Mouse (Mus musculus) megakaryocyte progenitor cell, adult 5-6 weeks (primary cell): ENCODE data around the gene Tmco5b. TPM values are rescaled to one million over a fixed set of nuclear protein-coding genes. Genes with fewer than 3 reads are reported as not detected.

ENCODE experiments used
- ATAC-seq: replicated peaks from 2 replicates; pipeline ENCODE4 v1.8.0; 2016; ENCODE audit warnings: mild to moderate bottlenecking, moderate TSS enrichment, inconsistent platforms; ENCODE audit not compliant: poor library complexity
- total RNA-seq, 2 experiments: library from RNA; stranded (forward) in 1 of 2; stranded (reverse) in 1 of 2; fragments of 157-497, 149-512 nt in 1 of 2; fragments of 200-1000 nt in 1 of 2; gene quantifications; 2 replicates each; pipeline versions ENCODE4 v1.2.3 to v1.2.4; 2015 to 2017

The Tmco5b gene
- total RNA-seq (2015) (not detected in 2 replicates), total RNA-seq (2017) (not detected in 2 replicates)

DNA sequence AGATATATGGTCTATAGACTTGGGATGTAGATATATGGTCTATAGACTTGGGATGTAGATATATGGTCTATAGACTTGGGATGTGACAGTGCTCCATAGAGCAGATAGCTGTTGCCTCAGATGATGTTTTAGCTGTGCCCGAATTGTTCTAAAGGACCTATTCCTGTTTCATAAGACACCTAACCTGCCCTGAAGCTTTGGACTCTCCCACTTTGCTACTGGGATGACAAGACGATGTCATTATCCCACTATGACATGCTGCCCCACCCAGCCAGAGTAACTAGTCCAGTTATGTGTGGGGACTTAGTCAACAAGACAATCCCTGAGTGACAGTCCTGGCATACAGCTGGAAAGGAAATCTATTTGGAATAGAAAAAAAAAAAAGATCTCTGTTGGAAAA, at the start of gene Tmco5b:
TSS of gene Tmco5b (plus strand) at position 301 of the 400 bp plus-strand sequence.
- ATAC-seq, result no peak

DNA sequence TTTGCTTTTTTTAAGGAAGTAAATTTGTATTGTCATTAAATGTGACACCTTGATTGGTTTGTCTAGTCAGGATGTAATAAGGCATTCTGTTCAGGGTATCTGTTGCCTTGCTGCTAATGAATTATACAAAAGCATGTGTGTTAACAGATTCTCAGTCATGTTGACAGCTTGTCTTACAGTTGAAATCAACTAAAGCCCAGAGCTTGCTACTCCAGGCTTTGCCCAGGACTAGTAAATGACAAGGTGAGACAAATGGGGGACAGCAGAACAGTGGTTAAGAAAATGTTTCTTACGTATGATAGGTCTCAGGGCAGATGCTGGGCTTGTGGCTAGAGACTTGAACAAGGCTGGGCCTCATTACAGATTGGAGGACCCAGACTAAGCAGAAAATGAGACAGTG, 48.5 kb upstream of the Tmco5b start:
- ATAC-seq, result no peak

DNA sequence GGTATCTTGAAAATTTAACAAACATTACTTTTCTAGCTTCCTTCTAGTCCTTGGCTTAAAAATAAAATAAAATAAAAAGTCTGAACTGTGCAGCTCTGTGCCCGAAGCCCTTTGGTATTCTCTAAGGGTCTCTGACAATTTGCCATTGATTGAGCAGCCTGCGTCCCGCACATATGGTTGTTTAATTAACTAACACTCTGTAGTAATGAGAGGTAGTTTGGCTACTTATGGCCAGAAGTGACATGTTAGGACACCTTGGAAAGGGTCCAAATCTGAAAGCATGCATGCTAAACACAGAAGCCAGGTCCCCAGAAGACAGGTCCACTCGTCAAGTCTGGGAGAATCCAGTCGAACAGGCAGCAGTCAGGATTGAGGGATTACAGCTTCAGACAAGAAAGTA, 46.7 kb upstream of the Tmco5b start:
- no peak for ATAC-seq

DNA sequence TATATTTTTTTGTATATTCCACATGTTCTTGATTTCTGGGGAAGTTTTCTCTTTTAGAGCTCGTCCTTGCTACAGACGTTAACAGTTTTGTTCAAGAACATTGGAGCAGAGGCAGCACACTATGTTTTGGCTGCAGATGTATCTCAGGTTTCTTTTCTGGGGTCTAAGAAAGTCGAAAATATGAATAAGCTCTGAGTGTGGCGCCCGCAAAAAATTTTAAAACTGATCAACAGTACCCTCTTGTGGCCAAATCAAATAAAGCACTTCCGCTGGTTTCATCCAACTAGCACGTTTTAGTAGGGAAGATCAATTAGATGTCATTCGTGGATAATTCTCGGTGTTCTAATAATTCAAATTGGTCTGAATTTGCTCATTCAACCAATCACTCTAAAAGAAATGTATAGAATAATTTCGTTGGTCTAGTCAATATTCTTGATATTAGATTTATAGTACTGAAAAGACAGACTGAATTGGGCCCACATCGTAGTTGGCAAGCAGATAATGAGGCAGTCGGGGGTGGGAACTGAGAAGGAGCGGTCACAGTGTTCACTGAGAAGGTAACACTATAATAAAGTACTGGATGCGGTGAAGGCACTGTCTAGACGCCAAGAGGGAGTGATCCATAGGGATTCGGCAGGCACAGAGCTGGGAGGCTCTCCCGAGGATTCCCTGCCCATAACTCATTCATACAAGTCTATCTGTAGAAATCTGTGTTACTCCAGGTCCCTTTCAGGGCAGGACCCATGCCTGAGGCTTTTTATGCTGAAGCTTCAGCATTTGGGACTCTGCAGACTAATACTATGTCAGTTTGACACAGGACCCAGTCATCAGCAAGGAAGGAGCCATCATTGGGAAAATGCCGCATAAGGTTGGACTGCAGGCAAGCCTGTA, 17.1 kb downstream of the Tmco5b start:
- peak; percentile 83 for ATAC-seq

DNA sequence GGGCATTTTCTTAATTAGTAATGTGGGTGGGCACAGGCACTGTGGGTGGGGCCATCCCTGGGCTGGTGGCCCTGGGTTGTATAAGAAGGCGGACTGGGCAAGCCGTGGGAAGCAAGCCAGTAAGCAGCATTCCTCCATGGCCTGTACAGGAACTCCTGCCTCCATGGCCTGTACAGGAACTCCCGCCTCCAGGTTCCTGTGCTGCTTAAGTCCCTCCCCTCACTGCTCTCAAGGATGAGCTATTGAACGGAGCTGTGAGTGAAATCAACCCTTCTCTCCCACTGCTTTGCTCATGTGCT, 17.7 kb downstream of the Tmco5b start:
- ATAC-seq, result no peak

DNA sequence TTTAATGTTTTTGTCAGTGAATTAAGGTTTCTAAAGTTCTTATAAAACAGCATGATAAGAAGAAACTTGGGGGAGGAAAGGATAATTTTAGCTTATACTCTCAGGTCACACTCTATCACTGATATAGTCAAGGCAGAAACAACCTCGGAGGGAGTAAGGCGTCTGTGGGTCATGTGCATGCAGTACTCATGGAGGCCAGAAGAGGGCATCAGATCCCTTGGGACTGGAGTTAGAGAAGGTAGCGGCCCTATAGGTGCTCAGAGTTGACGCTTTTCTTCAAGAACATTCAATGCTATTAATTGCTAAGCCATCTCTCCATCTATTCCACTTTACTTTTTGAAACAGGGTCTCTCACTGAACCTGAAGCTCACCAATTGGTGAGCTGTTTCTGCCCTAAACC, 19.8 kb downstream of the Tmco5b start:
- peak; percentile 94 for ATAC-seq

- no peak for ATAC-seq
These were observed 25.7 kb downstream of the Tmco5b start for GRCm38 (mm10) chr2:113311211-113311610.

- ATAC-seq, result no peak
These were observed 37.5 kb downstream of the Tmco5b start for GRCm38 (mm10) chr2:113323016-113323415.

GRCm38 (mm10) chr2:113333799-113334541, 48.4 kb downstream of the Tmco5b start:
- no peak for ATAC-seq

DNA sequence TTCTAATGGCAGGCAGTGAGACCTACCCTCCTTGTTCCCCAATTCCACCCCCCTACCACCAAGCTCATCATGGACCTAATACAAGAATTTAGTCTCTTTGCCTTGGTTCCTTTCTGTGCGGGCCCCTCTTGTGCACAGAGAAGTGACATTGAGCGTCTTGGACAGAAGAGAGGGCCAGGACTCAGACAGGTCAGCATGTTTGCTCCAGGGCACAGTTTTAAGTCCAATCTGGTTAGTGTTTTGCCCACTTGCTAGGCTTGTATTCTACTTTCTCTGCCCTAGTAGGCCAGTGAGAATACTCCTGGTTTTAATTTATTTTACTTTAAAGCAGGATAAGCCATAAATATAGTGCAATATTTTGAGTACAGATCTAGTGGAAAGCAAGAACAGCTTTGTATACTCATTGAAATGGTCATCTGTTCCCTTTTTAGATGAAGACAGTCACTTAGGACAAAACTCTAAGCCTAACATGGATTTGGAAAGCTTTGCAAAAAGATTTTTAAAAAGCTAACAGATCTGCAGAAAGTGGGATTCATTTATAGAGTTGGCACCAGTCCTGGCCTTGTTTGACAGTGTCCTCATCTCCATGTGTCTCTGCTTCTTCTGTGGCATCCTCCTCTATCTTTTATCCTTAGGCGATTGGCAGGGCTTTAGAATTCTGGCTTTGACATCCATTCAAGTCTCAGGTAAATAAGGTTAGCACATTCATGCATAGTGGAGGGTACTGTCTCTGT, 50.2 kb downstream of the Tmco5b start:
- ATAC-seq, result no peak

DNA sequence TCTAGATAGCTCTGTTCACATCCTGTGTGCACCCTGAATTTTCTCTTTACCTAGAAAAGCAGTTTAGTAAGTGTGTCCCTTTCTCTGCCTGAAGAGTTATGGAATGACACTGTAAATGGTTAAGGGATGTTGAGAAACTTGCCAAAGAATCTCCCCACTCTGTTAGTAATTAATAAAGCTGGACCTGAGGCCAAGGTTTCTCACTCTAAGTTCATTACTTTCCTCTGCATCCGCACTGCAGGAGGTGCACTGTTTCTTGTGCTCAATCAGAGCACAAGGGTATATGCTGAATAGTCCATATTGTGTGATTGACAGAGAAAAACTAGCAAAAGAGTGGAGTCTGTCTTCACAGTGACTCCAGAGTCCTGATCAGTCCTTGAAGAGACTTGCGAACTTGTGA, 59.0 kb downstream of the Tmco5b start:
- no peak for ATAC-seq

Other genes starting within 250 kb of the Tmco5b start
- gene Ryr3, start 68.6 kb upstream of the Tmco5b start, total RNA-seq (2015), result not detected in 2 replicates
- under 0.01 TPM in 1 of 2 replicates, not detected in the other for gene Ryr3, start 68.6 kb upstream of the Tmco5b start, total RNA-seq (2017)
- 0.72 and 1.0 TPM in 2 replicates for gene Fmn1, start 42.0 kb downstream of the Tmco5b start, total RNA-seq (2015)
- gene Fmn1, start 42.0 kb downstream of the Tmco5b start, total RNA-seq (2017), result 0.17 and 3.1 TPM in 2 replicates